Mouse (Mus musculus): ENCODE results near the gene Spred2. TPM values are rescaled to one million over a fixed set of nuclear protein-coding genes. Genes with fewer than 3 reads are reported as not detected.

Gene Spred2
- total and polyA plus RNA-seq, 2 experiments from 2014 or later = 8.7 to 16.9 TPM

DNA sequence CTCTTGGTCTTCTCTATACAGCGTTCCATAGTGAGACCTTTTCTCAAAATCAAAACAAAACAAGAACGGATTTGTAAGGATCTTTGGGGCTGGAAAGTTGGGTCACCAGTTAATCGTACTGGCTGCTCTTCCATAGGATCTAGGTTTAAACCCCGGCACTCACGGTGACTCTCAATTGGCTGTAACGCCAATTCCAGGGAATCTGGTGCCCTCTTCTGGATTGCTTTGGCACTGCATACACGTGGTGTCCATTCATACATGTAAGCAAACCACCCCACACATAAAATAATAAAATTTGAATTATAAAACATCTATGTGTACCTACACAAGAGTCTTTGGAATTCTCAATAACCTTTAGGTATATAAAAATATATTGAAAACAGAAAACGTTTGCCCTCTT is 107.4 kb downstream of the Spred2 start:
- H3K4me2 ChIP-seq (ENCODE audit: low read depth, low read length) = no peak overlapping the region
- H3K4me1 ChIP-seq (ENCODE audit: insufficient read depth, low read length) = no peaks in the 10 kb centered on the region
- 44% methylated on average over 8 of the region's 8 CpGs for WGBS
- no peak overlapping the region for H3K4me3 ChIP-seq (ENCODE audit: low read length)
- no peaks in the 10 kb centered on the region for H3K27me3 ChIP-seq (ENCODE audit: insufficient read depth, low read length)
- no peak for ATAC-seq
- H3K27ac ChIP-seq = no peak overlapping the region
- peak; percentile 67 for TF ChIP-seq CTCF (IDR thresholded peaks at IDR 0.05; ENCODE audit: low read depth)
- H3K36me3 ChIP-seq (ENCODE audit: insufficient read depth, low read length) = no peaks in the 10 kb centered on the region
- no peaks in the 10 kb centered on the region for H3K9me3 ChIP-seq (ENCODE audit: low read length)
- H3K9ac ChIP-seq (replicated peaks; ENCODE audit: low read length) = no peak overlapping the region
- peak; percentile 57 for DNase-seq (ENCODE audit: low spot score)

DNA sequence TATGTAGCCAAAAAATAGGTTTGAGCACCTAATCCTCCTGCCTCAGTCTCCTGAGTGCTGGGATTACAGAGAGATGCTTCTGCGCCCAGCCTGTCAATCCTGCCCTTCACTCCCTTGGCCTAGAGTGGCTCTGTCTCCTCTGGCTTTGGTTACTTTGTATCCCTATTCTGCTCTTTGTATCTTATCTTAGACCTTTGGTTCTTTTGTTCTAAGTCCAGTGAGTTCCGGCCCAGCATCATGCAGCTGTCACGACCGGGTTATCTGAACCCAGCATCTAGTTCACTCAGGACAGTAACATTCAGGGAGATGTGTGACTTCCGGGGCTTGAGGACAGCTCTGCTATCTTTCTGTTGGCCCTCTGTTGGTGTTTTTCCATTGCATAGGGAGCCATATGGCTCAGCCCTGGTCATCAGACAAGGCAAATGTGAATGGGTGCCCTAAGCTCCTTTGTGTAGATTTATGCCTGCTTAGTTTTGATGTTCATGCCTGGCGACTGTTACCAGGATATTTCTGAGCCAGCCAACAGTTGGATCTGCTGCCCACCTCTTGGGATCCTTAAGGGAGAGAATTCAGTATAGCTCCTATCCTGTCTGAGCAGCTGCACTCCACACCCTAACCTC is 109.5 kb downstream of the Spred2 start:
- WGBS = 62% methylated on average over 6 of the region's 6 CpGs
- Histone ChIP-seq H3K4me1 (ENCODE audit: insufficient read depth, low read length) (no peaks in the 10 kb centered on the region), H3K27me3 (ENCODE audit: insufficient read depth, low read length) (no peaks in the 10 kb centered on the region), H3K4me2 (ENCODE audit: low read depth, low read length) (no peak overlapping the region), H3K27ac (no peak overlapping the region), H3K9me3 (ENCODE audit: low read length) (no peaks in the 10 kb centered on the region), H3K4me3 (ENCODE audit: low read length) (no peak overlapping the region), H3K9ac (replicated peaks; ENCODE audit: low read length) (no peak overlapping the region), H3K36me3 (ENCODE audit: insufficient read depth, low read length) (no peaks in the 10 kb centered on the region)
- no peak for TF ChIP-seq CTCF (IDR thresholded peaks at IDR 0.05; ENCODE audit: low read depth)
- DNase-seq (ENCODE audit: low spot score) = no peak
- ATAC-seq = no peak

DNA sequence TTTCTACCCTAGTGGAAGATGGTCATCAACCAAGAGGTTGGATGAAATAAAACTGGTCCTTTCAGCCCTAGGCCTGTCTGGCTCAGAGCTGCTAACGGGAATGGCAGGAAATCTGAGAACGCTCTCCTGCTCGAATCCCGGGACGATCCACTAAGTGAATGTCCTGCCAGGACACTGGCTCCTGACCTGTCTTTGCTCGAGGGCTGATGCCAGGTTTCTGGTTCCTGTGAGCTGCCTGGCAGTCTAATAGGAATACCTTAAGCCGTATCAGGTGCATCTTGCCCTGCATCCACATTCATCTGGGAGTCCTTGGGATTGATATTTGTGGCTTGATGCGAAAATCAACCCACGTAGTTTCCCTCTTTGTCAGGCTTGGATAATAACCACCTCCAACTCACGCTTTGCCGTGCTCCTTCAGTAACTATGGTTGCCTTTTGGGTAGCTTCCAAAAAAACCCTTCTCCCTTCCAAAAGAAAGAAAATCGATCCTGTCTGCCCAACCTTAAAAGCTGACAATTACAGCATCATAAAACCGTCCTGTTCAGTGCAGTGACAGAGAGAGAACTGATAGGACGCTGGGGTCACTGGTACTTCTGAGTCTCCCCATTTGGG is 110.3 kb downstream of the Spred2 start:
- 64% methylated on average over 14 of the region's 14 CpGs for WGBS
- H3K36me3 ChIP-seq (ENCODE audit: insufficient read depth, low read length) = no peaks in the 10 kb centered on the region
- H3K4me2 ChIP-seq (ENCODE audit: low read depth, low read length) = no peak overlapping the region
- ATAC-seq = no peak
- H3K9ac ChIP-seq (replicated peaks; ENCODE audit: low read length) = no peak overlapping the region
- no peaks in the 10 kb centered on the region for H3K9me3 ChIP-seq (ENCODE audit: low read length)
- DNase-seq (ENCODE audit: low spot score) = no peak
- H3K4me3 ChIP-seq (ENCODE audit: low read length) = no peak overlapping the region
- no peak overlapping the region for H3K27ac ChIP-seq
- no peaks in the 10 kb centered on the region for H3K27me3 ChIP-seq (ENCODE audit: insufficient read depth, low read length)
- no peaks in the 10 kb centered on the region for H3K4me1 ChIP-seq (ENCODE audit: insufficient read depth, low read length)
- no peak for TF ChIP-seq CTCF (IDR thresholded peaks at IDR 0.05; ENCODE audit: low read depth)

DNA sequence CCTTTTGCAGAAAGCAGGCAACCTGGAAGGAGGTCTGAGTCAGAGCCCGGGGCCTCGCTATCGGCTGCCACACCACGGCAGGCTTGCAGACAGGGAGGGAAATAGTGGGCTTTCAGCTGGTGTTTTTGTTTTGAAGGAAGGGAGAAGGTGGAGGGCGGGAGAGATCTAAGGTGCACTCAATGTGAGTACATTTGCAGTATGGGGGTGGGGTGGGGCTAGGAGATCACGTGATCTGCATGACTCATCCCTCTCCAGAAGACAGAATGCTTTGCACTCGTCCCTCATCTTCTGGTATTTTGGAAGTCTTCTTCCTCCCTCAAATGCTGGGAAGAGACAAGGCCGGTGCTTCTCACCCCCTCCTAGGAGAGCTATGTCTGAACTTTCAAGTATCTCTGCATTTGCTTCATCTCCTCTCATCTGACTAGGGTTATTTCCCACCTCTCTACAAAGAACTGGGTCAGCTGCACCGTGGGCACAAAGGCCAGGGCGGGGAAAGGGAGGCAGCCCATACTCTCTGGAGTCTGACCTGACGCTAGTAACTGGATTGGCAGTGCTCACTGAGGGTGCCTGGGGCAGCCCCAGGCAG is 111.3 kb downstream of the Spred2 start:
- Histone ChIP-seq H3K4me2 (ENCODE audit: low read depth, low read length) (no peak overlapping the region), H3K9ac (replicated peaks; ENCODE audit: low read length) (no peak overlapping the region), H3K36me3 (ENCODE audit: insufficient read depth, low read length) (no peaks in the 10 kb centered on the region), H3K27me3 (ENCODE audit: insufficient read depth, low read length) (no peaks in the 10 kb centered on the region), H3K27ac (no peak overlapping the region), H3K4me1 (ENCODE audit: insufficient read depth, low read length) (no peaks in the 10 kb centered on the region), H3K9me3 (ENCODE audit: low read length) (no peaks in the 10 kb centered on the region), H3K4me3 (ENCODE audit: low read length) (no peak overlapping the region)
- no peak for DNase-seq (ENCODE audit: low spot score)
- no peak for TF ChIP-seq CTCF (IDR thresholded peaks at IDR 0.05; ENCODE audit: low read depth)
- peak; percentile 31; the same call in 1 of the 2 replicates for ATAC-seq
- 65% methylated on average over 11 of the region's 11 CpGs for WGBS

DNA sequence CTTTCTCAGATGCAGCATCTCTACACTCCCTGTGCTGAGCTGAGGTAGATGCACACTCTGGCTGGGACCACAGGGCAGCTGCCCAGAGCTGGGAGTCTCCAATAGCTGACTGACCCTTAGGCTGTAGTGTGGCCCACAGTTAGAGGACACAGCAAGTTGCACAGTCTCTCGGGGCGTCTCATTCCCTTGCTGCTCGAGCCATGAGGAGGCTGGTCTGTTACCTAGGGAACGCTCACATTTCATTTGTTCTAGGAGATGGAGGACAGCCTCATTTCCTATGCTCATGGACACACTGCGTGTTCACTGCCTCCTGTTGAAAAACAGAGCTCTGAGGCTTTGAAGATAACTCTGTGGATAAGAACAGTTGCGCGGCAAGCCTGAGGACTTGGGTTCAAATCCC is 111.8 kb downstream of the Spred2 start:
- no peaks in the 10 kb centered on the region for H3K36me3 ChIP-seq (ENCODE audit: insufficient read depth, low read length)
- ATAC-seq (0 out of 2 replicates have a peak, but pooled peaks have one; percentile 6), DNase-seq (ENCODE audit: low spot score) (no peak)
- no peaks in the 10 kb centered on the region for H3K9me3 ChIP-seq (ENCODE audit: low read length)
- H3K4me3 ChIP-seq (ENCODE audit: low read length) = no peak overlapping the region
- 58% methylated on average over 7 of the region's 7 CpGs for WGBS
- H3K9ac ChIP-seq (replicated peaks; ENCODE audit: low read length) = no peak overlapping the region
- no peaks in the 10 kb centered on the region for H3K4me1 ChIP-seq (ENCODE audit: insufficient read depth, low read length)
- H3K27me3 ChIP-seq (ENCODE audit: insufficient read depth, low read length) = no peaks in the 10 kb centered on the region
- no peak overlapping the region for H3K27ac ChIP-seq
- no peak overlapping the region for H3K4me2 ChIP-seq (ENCODE audit: low read depth, low read length)
- TF ChIP-seq CTCF (IDR thresholded peaks at IDR 0.05; ENCODE audit: low read depth) = no peak

DNA sequence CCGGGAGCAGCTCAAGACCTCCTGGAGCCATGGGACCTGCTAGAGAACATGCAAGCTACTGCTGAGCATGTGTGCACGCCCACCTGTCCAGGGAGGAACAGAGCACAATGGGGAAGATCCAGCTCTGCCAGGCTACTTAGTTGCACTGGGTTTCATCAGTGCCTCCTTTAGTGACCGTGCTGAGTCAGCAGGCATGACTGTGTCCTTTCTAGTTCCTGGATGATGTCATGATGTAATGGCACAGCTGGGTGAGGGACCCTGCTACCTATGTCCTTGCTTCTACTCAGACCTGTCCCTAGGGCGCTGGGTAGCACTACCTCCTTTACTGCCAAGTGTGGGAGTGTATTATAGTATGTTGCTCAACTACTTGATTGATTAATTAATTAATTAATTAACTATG is 113.6 kb downstream of the Spred2 start:
- H3K36me3 ChIP-seq (ENCODE audit: insufficient read depth, low read length) = no peaks in the 10 kb centered on the region
- DNase-seq (ENCODE audit: low spot score) (no peak), ATAC-seq (no peak)
- H3K27ac ChIP-seq = no peak overlapping the region
- TF ChIP-seq CTCF (IDR thresholded peaks at IDR 0.05; ENCODE audit: low read depth) = no peak
- no peaks in the 10 kb centered on the region for H3K4me1 ChIP-seq (ENCODE audit: insufficient read depth, low read length)
- no peak overlapping the region for H3K4me2 ChIP-seq (ENCODE audit: low read depth, low read length)
- H3K4me3 ChIP-seq (ENCODE audit: low read length) = no peak overlapping the region
- no peaks in the 10 kb centered on the region for H3K27me3 ChIP-seq (ENCODE audit: insufficient read depth, low read length)
- no peak overlapping the region for H3K9ac ChIP-seq (replicated peaks; ENCODE audit: low read length)
- no peaks in the 10 kb centered on the region for H3K9me3 ChIP-seq (ENCODE audit: low read length)
- WGBS = 88% methylated on average over 4 of the region's 4 CpGs

DNA sequence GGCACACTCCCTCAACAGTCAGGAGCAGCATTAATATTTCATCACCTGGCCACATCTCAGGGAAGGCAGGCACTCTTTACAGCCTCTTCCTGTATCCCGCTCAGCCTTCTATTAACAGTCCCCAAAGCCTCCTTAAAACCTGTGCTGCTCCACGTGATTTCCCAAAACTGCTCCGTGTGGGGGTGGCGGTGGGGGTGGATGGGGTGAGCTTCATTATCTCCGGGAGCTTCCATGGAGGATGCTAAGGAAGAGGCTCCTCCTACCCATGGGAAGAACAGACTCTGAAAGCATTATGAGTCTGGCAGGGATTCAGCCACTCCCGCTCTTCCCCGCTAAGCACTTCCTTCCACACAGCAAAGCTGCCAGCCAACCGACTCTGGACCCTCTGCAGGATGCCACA is 114.5 kb downstream of the Spred2 start:
- no peaks in the 10 kb centered on the region for H3K36me3 ChIP-seq (ENCODE audit: insufficient read depth, low read length)
- no peaks in the 10 kb centered on the region for H3K4me1 ChIP-seq (ENCODE audit: insufficient read depth, low read length)
- no peak for TF ChIP-seq CTCF (IDR thresholded peaks at IDR 0.05; ENCODE audit: low read depth)
- no peaks in the 10 kb centered on the region for H3K9me3 ChIP-seq (ENCODE audit: low read length)
- no peak overlapping the region; the same call in 1 of the 2 replicates for H3K27ac ChIP-seq
- DNase-seq (ENCODE audit: low spot score) = peak; percentile 71
- peak; percentile 68 for ATAC-seq
- no peaks in the 10 kb centered on the region for H3K27me3 ChIP-seq (ENCODE audit: insufficient read depth, low read length)
- H3K9ac ChIP-seq (replicated peaks; ENCODE audit: low read length) = no peak overlapping the region
- peak overlapping the region; percentile 44 for H3K4me2 ChIP-seq (ENCODE audit: low read depth, low read length)
- 14% methylated on average over 8 of the region's 8 CpGs for WGBS
- H3K4me3 ChIP-seq (ENCODE audit: low read length) = no peak overlapping the region
